Mouse (Mus musculus) brain, embryonic 18.5 days (tissue): Measurements from ENCODE around the gene Dusp12.

Experiments
- DNase-seq: peaks from one replicate; pipeline ENCODE4 v3.0.0-alpha.2; 2012; ENCODE audit warnings: low read depth, low spot score

Dusp12 gene

GRCm38 (mm10) chr1:170898413-170899075, 13.2 kb upstream of the Dusp12 start:
- no peak for DNase-seq

GRCm38 (mm10) chr1:170896651-170897281, 11.4 kb upstream of the Dusp12 start:
- no peak for DNase-seq

GRCm38 (mm10) chr1:170894603-170895602, 9.6 kb upstream of the Dusp12 start:
- DNase-seq: no peak

- DNase-seq: no peak
Observed at GRCm38 (mm10) chr1:170892279-170892678, 6.9 kb upstream of the Dusp12 start.

- no peak for DNase-seq
Observed at GRCm38 (mm10) chr1:170891646-170892045, 6.3 kb upstream of the Dusp12 start.

- no peak for DNase-seq
Observed at GRCm38 (mm10) chr1:170889310-170889709, 4.0 kb upstream of the Dusp12 start.

- DNase-seq: no peak
Observed at GRCm38 (mm10) chr1:170886044-170886458, 711 bp upstream of the Dusp12 start.

- no peak for DNase-seq
Observed at GRCm38 (mm10) chr1:170884390-170884789, 950 bp downstream of the Dusp12 start.

- no peak for DNase-seq
Observed at GRCm38 (mm10) chr1:170882915-170883485, 2.3 kb downstream of the Dusp12 start.

- DNase-seq: no peak
Observed at GRCm38 (mm10) chr1:170876906-170877305, 8.4 kb downstream of the Dusp12 start.

GRCm38 (mm10) chr1:170875676-170876075, 9.7 kb downstream of the Dusp12 start:
- no peak for DNase-seq

GRCm38 (mm10) chr1:170871961-170872360, 13.4 kb downstream of the Dusp12 start:
- no peak for DNase-seq

GRCm38 (mm10) chr1:170871402-170871801, 13.9 kb downstream of the Dusp12 start:
- DNase-seq: no peak

- DNase-seq: no peak
Observed at GRCm38 (mm10) chr1:170868905-170869283, 16.4 kb downstream of the Dusp12 start.

GRCm38 (mm10) chr1:170868107-170868904, 17.0 kb downstream of the Dusp12 start:
- peak; percentile 78 for DNase-seq

- DNase-seq: peak; percentile 78
Observed at GRCm38 (mm10) chr1:170867691-170868105, 17.6 kb downstream of the Dusp12 start, which contains the start of gene Atf6. Gene Atf6 (minus strand): TSS chr1:170867771.

GRCm38 (mm10) chr1:170866992-170867690, 18.2 kb downstream of the Dusp12 start:
- no peak for DNase-seq

GRCm38 (mm10) chr1:170865406-170865805, 19.9 kb downstream of the Dusp12 start:
- no peak for DNase-seq

- no peak for DNase-seq
Observed at GRCm38 (mm10) chr1:170864754-170865153, 20.6 kb downstream of the Dusp12 start.

GRCm38 (mm10) chr1:170864234-170864633, 21.1 kb downstream of the Dusp12 start:
- no peak for DNase-seq
